ENCODE assay signal across 10 mouse cellular contexts in genomic region chr3:89092509-89093090, GRCm38 (mm10). TPM values are rescaled to one million over a fixed set of nuclear protein-coding genes. Genes with fewer than 3 reads are reported as not detected.
DNase-seq lines count a peak whose midpoint lies in the region; ATAC-seq and TF ChIP-seq lines count a peak whose summit lies in the region.
"Had no signal": no experiment of that assay in that cellular context is flagged by ENCODE, and none has a peak within 500 bp of the region (broad histone marks: within the 10 kb centered on the region; RNA-seq: fewer than 3 reads in every experiment).

No protein-coding gene starts in this region.

- peak overlapping the region; percentile 74 for H3K9ac ChIP-seq in limb, embryonic 13.5 days
- no peak overlapping the region; the same call in 1 of the 2 replicates for H3K9ac ChIP-seq in stomach, embryonic 14.5 days (replicated peaks; ENCODE audit: low read depth, low read length)

- peaks cover 62% of the 10 kb centered on the region for H3K36me3 ChIP-seq in megakaryocyte, embryonic 14.5 days (replicated peaks; ENCODE audit: low read length)
- peaks cover 38% of the 10 kb centered on the region for H3K36me3 ChIP-seq in limb, embryonic 13.5 days
- peaks cover 17% of the 10 kb centered on the region for H3K36me3 ChIP-seq in stomach, embryonic 14.5 days (ENCODE audit: control insufficient read depth, insufficient read depth, low read length)

- no peaks in the 10 kb centered on the region for H3K27me3 ChIP-seq in cerebellum, adult 2 months (ENCODE audit: control insufficient read depth, insufficient read depth, low read length)
- H3K27me3 ChIP-seq in megakaryocyte, embryonic 14.5 days (replicated peaks): peaks cover 16% of the 10 kb centered on the region
- peaks cover 33% of the 10 kb centered on the region for H3K27me3 ChIP-seq in limb, embryonic 13.5 days
- no peaks in the 10 kb centered on the region for H3K27me3 ChIP-seq in stomach, embryonic 14.5 days (ENCODE audit: control insufficient read depth, insufficient read depth, low read length)

- no peak for TF ChIP-seq CTCF in cerebellum, adult 2 months (IDR thresholded peaks at IDR 0.05; ENCODE audit: borderline replicate concordance, insufficient read depth, low read depth, low read length)

- H3K27ac ChIP-seq in cerebellum, adult 2 months (ENCODE audit: insufficient read depth, low read length): peak overlapping the region; percentile 34
- no peak overlapping the region for H3K27ac ChIP-seq in limb, embryonic 13.5 days
- no peak overlapping the region for H3K27ac ChIP-seq in stomach, embryonic 14.5 days (ENCODE audit: low read length)

- no peak for TF ChIP-seq POLR2A in cerebellum, adult 2 months (IDR thresholded peaks at IDR 0.05; ENCODE audit: borderline replicate concordance, insufficient read depth, low read length)

- H3K4me3 ChIP-seq in cerebellum, adult 2 months (replicated peaks; ENCODE audit: insufficient read depth, low read depth, low read length): peak overlapping the region; percentile 72
- H3K4me3 ChIP-seq in megakaryocyte, embryonic 14.5 days (replicated peaks): peak overlapping the region; percentile 12
- peak overlapping the region; percentile 59 for H3K4me3 ChIP-seq in limb, embryonic 13.5 days
- peak overlapping the region; percentile 33 for H3K4me3 ChIP-seq in stomach, embryonic 14.5 days (ENCODE audit: low read depth, low read length)

- no peak for ATAC-seq in megakaryocyte, adult 5-6 weeks (ENCODE audit: poor library complexity, severe bottlenecking)
- no peak for ATAC-seq in limb, embryonic 13.5 days (ENCODE audit: low FRiP score, low read depth)
- ATAC-seq in stomach, embryonic 14.5 days (ENCODE audit: insufficient number of reproducible peaks, insufficient read depth, low FRiP score, low read depth): no peak

- 12% methylated on average over 11 of the region's 11 CpGs for WGBS in cerebellum, adult 2 months
- 17% methylated on average over 11 of the region's 11 CpGs for WGBS in limb, embryonic 13.5 days
- 24% methylated on average over 11 of the region's 11 CpGs for WGBS in stomach, embryonic 14.5 days

- H3K4me1 ChIP-seq in cerebellum, adult 2 months (ENCODE audit: control insufficient read depth, insufficient read depth, low read length): peaks cover 7% of the 10 kb centered on the region; the same call in 1 of the 2 replicates
- peaks cover 76% of the 10 kb centered on the region for H3K4me1 ChIP-seq in megakaryocyte, embryonic 14.5 days
- peaks cover 42% of the 10 kb centered on the region for H3K4me1 ChIP-seq in limb, embryonic 13.5 days
- H3K4me1 ChIP-seq in stomach, embryonic 14.5 days (ENCODE audit: control insufficient read depth, insufficient read depth, low read length): peaks cover 20% of the 10 kb centered on the region

- peak overlapping the region; percentile 98 for H3K4me2 ChIP-seq in limb, embryonic 13.5 days (replicated peaks)
- H3K4me2 ChIP-seq in stomach, embryonic 14.5 days (replicated peaks; ENCODE audit: low read depth, low read length): peak overlapping the region; percentile 41

- no peaks in the 10 kb centered on the region for H3K9me3 ChIP-seq in megakaryocyte, embryonic 14.5 days
- H3K9me3 ChIP-seq in limb, embryonic 13.5 days: no peaks in the 10 kb centered on the region
- no peaks in the 10 kb centered on the region for H3K9me3 ChIP-seq in stomach, embryonic 14.5 days (ENCODE audit: control insufficient read depth, low read depth, low read length)

- DNase-seq in cerebellum, adult 2 months: no peak
- no peak for DNase-seq in cerebellum, adult 11-12 months
- no peak for DNase-seq in spleen, postnatal 14 days (ENCODE audit: low spot score in 2 of 2)
- DNase-seq in Muller cell, postnatal 12 days (ENCODE audit: inconsistent ontology term): no peak

RNA-seq across cellular contexts. Expression of gene Rusc1, which starts 0.5 kb away (rescaled TPM):
- 164 and 169 TPM in 2 replicates for polyA plus RNA-seq in cerebellum, adult 2 months (2012; rRNA removed)
- polyA plus RNA-seq in megakaryocyte, embryonic 14.5 days (2012; ENCODE audit: insufficient read depth, low replicate concordance): 10.9 and 15.1 TPM in 2 replicates
- 11.6 and 13.7 TPM in 2 replicates for total RNA-seq in megakaryocyte, adult 5-6 weeks (2015)
- 11.3 and 11.8 TPM in 2 replicates for total RNA-seq in megakaryocyte, adult 5-6 weeks (2017)
- 30.9 and 32.7 TPM in 2 replicates for polyA plus RNA-seq in limb, embryonic 13.5 days (2015; fragmentation: Nextera tagmentation; extraction: Ambion mirVana)
- polyA plus RNA-seq in stomach, embryonic 14.5 days (2014; fragmentation: Nextera tagmentation; extraction: Ambion mirVana): 19.2 and 19.5 TPM in 2 replicates

RNA-seq across cellular contexts. Expression of gene Gm43738, which starts 8.3 kb away (rescaled TPM):
- polyA plus RNA-seq in cerebellum, adult 2 months (2012; rRNA removed): 0.03 TPM in 1 of 2 replicates, not detected in the other
- 14.8 and 27.6 TPM in 2 replicates for polyA plus RNA-seq in megakaryocyte, embryonic 14.5 days (2012; ENCODE audit: insufficient read depth, low replicate concordance)
- total RNA-seq in megakaryocyte, adult 5-6 weeks (2015): not detected in 2 replicates
- total RNA-seq in megakaryocyte, adult 5-6 weeks (2017): not detected in 2 replicates
- polyA plus RNA-seq in limb, embryonic 13.5 days (2015; fragmentation: Nextera tagmentation; extraction: Ambion mirVana): not detected in 2 replicates
- polyA plus RNA-seq in stomach, embryonic 14.5 days (2014; fragmentation: Nextera tagmentation; extraction: Ambion mirVana): not detected in 2 replicates
- total RNA-seq: adrenal gland, postnatal 4 days; hematopoietic stem cell, adult 5-6 weeks had no signal

RNA-seq across cellular contexts. Expression of gene Fdps, which starts 9.2 kb away (rescaled TPM):
- polyA plus RNA-seq in cerebellum, adult 2 months (2012; rRNA removed): 107 and 113 TPM in 2 replicates
- 48.9 and 51.3 TPM in 2 replicates for polyA plus RNA-seq in megakaryocyte, embryonic 14.5 days (2012; ENCODE audit: insufficient read depth, low replicate concordance)
- 57.3 and 64.0 TPM in 2 replicates for total RNA-seq in megakaryocyte, adult 5-6 weeks (2015)
- 132 and 150 TPM in 2 replicates for total RNA-seq in megakaryocyte, adult 5-6 weeks (2017)
- polyA plus RNA-seq in limb, embryonic 13.5 days (2015; fragmentation: Nextera tagmentation; extraction: Ambion mirVana): 194 and 207 TPM in 2 replicates
- polyA plus RNA-seq in stomach, embryonic 14.5 days (2014; fragmentation: Nextera tagmentation; extraction: Ambion mirVana): 247 and 278 TPM in 2 replicates

RNA-seq across cellular contexts. Expression of gene Pklr, which starts 43.3 kb away (rescaled TPM):
- 0.03 and 0.07 TPM in 2 replicates for polyA plus RNA-seq in cerebellum, adult 2 months (2012; rRNA removed)
- polyA plus RNA-seq in megakaryocyte, embryonic 14.5 days (2012; ENCODE audit: insufficient read depth, low replicate concordance): 0.26 TPM in 1 of 2 replicates, not detected in the other
- total RNA-seq in megakaryocyte, adult 5-6 weeks (2015): 1.2 and 4.0 TPM in 2 replicates
- 1.4 and 8.0 TPM in 2 replicates for total RNA-seq in megakaryocyte, adult 5-6 weeks (2017)
- polyA plus RNA-seq in limb, embryonic 13.5 days (2015; fragmentation: Nextera tagmentation; extraction: Ambion mirVana): 0.33 and 0.68 TPM in 2 replicates
- 2.8 and 3.3 TPM in 2 replicates for polyA plus RNA-seq in stomach, embryonic 14.5 days (2014; fragmentation: Nextera tagmentation; extraction: Ambion mirVana)

Comparison
In these comparisons a context has a peak if more than half of its experiments do, and no peak if none do; other contexts are left out.
1. H3K4me3 ChIP-seq: peak in every context shown above with its lines; median percentile 72 in cerebellum, adult 2 months; 59 in limb, embryonic 13.5 days; 33 in stomach, embryonic 14.5 days; 12 in megakaryocyte, embryonic 14.5 days.
2. RNA of gene Gm43738, which starts 8.3 kb away (polyA plus RNA-seq): 14.8 to 27.6 TPM in megakaryocyte, embryonic 14.5 days; 0.03 TPM in cerebellum, adult 2 months, not detected in limb, embryonic 13.5 days and not detected in stomach, embryonic 14.5 days; every median in the first group is over 10 times any median in the second.